Mouse (Mus musculus) testis, postnatal 14 days (tissue): ENCODE data around the gene Heatr5a.

ENCODE experiments used
- DNase-seq: peaks from one replicate; pipeline ENCODE4 v3.0.0; 2021; ENCODE audit warnings: low spot score

Gene Heatr5a

DNA sequence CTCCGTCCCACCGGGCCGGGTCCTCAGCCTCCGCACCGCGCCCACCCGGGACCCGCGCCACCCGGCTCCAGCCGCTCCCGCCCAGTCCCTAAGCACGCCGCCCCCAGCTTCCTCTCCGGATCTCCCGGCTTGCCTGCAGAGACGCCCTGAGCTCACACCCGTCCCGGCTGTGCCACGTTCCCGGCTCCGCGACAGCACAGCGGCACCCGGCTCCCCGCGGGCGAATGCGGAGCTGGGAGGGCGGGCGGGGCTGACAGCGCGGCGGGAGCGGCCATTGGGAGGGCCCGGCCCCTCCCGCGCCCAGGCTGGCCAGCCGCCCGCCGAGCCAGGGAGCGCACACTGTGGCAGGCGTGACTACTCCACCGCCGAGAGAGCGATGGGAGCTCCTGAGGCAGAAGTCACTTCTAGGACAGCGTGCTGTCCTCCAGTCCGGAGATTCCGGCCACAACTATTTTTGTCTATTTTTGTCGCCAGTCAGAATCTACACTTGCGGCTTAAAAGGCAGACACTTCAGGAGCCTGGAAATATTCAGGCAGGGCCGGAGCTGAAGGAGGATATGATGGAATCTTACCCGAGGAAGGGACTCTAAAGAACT is at the start of gene Heatr5a:
TSS of gene Heatr5a (minus strand) at position 252 of the 595 bp plus-strand sequence.
- DNase-seq, result peak; percentile 89

DNA sequence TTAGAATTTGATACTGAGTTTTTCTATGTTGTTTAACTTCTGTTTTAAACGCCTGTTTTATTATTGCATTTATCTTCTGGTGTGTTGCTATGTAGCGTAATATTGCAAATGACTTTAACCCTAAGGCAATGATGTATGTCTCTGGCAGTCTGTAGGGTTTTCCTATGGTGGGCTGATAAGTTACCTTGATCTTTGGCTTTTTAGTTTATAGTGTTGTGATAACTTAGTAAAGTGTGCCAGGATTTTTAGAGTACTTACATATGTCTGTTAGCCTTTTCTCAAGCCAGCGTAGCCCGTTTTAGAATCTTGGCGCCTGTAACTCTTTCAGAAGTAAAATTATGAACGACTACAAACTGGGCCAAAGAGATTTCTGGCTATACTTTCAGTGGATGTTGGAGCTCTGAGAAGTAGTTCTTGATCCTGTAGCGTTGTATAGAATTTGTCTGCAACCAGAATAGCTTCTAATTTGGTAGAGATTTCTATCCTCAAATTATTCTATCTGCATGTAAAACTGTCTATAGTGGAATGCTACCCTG is 43.4 kb upstream of the Heatr5a start:
- DNase-seq, result no peak

DNA sequence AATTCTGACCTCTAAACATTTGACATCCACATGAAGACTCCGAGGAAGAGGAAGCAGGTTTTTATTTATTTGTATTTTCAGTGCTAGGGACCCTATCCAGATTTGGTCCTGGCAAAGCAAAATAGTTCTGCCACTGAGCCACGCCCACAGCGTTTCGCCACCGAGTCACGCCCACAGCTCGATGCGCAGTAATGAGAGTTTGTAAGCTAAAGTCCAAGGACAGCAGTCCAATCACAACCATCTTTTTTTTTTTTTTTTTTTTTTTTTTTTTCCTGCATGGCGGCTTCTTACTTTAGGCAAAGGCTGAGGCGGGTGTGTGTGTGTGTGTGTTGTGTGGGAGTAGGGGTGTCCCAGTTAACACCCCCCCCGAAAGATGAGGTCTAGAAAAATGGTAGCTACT is 42.9 kb upstream of the Heatr5a start:
- DNase-seq, result no peak

DNA sequence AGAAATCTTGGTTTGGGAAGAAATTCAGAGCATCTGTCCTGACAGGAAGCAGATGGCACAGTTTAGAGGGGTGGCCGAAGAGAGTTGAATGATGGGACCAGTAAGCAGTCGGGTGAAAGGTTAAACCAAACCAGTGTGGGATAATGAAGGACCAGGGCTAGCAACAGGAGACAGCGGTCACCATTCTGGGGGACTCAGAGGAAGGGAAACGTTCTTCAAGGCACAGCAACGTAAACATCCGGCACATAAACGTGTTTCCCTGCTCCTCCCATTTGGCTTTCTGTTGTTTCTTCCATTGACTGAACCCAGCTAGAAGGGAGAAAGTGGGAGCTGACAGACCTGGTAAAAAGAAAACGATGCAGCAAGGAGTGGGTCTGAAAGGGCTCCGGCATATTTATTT is 42.2 kb upstream of the Heatr5a start:
- DNase-seq, result no peak

- DNase-seq, result no peak
These were observed 41.0 kb upstream of the Heatr5a start for GRCm38 (mm10) chr12:52012159-52012558.

DNA sequence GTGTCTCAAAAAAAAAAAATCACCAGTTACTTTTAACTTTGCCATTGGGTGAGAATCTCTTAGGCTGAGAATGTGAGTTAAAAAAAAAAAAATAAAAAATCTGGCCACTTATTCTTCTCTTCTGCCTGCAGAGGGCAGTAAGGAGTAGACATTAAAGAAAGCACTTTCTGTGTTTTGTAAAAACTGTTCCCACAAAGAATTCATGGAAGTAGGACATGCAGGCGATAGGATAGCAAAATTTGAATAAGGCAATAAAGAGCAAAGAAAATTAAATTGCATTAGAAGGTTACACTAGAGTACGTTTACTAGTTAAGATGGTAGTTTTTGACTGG is 39.5 kb upstream of the Heatr5a start:
- no peak for DNase-seq

DNA sequence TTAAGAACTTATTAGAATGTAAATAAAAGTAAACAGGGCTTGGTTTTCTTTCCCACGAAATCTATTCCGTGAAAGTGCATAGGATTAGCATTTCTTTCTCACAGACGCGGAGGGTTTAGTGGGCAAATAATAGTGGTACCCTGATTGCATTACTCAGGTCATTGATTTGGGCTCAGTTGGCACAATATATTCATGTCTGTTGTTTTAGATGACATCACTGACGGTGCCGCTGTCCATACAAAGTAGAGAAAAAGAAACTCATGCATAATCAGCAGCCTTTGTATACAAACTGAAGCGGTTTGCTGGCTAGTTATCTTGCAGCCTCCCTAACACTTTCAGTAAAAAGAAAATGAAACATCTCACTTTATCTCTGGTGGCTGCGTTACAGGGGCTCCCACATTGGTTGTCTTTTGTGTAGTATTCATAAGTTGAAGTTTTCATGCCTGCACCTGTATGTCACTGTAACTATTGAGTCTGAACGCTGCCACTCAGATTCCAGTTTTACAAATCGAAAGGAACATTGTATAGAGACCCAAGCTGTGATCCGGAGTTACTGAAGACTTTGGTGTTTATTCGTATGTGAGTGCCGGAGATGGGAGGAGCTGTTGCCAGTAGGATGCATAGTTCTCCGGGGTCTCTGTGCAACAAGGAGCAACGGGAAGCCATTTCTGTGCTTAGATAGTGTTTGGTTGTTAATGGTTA is 39.0 kb upstream of the Heatr5a start:
- no peak for DNase-seq

GRCm38 (mm10) chr12:52006633-52006994 is 35.5 kb upstream of the Heatr5a start:
- DNase-seq, result no peak

GRCm38 (mm10) chr12:52005877-52006632 is 34.9 kb upstream of the Heatr5a start, which contains the start of gene Dtd2:
Gene Dtd2 (minus strand): TSS chr12:52006501.
- peak; percentile 95 for DNase-seq

GRCm38 (mm10) chr12:52002746-52003145 is 31.6 kb upstream of the Heatr5a start:
- DNase-seq, result no peak

GRCm38 (mm10) chr12:52001544-52001943 is 30.4 kb upstream of the Heatr5a start:
- DNase-seq, result no peak

DNA sequence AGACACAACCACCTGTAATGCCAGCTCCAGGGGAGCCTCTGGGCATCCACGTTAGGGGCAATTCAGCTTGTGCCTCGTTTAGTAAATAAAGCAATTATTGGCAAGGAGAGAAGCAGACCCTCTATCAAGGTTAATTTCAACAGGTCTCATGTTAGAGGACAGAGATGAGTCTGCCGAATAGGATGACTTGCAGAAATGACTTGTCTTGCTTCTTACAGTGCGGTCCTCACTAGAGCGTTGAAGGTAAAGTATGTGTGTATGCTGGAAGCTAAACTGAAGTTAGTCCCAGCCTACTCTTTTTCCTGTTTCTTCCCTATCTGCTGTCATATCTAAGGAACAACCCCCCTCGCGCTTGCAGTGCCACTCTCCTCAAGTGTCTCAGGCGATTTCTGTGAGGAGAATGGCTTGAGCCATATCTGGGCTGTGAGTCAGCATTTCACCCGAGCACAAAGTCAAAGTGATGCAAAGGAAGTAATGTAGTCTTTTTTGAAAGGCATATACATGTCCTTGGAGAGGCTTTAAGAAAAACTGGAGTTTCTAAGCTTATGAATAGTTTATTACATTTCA is 27.3 kb upstream of the Heatr5a start:
- no peak for DNase-seq

DNA sequence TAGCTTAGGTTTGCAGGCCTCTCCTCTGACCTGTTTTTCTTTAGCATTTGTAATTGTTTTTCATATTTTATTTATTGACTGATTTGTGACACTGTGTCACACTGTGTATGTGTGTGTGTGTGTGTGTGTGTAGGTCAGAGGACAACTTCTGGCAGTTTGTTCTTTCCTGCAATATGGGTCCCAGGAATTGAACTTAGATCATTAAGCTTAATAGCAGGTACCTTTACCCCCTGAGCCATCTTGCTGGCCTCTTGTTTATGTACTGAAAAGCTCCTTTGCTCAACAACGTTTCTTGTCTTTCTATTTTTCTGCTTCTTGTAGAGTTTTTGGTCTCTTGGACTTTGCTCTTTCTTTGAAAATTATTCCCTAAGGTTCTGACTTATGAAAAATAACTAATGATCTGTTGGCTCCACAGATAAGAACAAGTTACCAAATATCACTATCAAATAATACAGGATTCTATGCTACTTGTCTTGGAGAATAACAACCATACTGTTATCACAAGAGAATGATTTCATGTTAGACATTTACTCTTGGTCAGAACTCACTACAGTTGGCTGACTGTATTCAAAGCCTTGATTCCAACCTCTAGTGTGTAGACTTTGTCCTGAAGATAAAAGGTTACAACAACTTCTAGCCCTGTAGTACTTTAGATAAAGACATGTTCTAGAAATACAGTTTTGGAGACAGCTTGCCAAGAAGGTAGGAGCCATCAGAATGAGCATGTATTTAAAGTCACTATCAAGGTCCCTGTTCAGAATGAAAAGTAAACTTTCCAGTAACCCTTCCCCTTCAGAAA is 24.8 kb upstream of the Heatr5a start:
- no peak for DNase-seq

DNA sequence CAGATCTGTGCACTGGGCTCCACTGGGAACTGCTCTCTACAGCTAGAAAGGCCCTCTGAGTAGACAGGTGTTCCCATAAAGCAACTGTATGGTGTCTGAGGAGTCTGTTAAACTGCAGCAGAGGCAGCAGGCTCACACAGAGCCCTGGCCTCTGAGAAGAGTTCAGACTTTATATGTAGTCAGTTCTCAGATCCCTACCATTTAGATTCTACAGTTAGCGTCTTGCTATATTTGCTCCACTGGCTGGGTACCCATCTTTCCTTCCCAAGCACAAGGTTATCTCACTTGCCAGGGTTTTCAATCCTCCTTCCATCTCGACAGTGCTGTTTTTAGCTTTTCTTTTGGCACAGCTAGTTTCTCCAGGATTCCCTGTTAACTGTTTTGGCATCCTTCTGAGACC is 19.5 kb upstream of the Heatr5a start:
- DNase-seq, result no peak

DNA sequence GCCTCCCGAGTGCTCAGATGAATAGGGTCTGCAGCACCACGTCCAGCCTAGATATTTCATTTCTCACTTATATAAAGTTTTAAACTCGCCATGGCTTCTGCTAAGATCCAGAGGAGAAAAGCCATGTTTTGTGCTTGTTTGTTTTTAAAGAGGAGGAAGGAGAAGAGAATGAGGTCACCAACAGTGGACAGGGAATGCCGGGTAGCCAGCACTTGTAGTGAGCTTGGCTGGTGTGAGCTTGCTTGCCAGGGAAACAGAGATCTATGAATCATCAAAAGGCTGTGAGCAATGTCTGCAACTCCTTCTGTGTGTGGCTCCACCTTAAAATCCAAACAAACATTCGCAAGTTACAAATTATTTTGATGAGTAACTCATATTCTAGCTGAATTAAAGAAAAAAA is 17.4 kb upstream of the Heatr5a start:
- DNase-seq, result no peak

GRCm38 (mm10) chr12:51985826-51986225 is 14.7 kb upstream of the Heatr5a start:
- no peak for DNase-seq

- no peak for DNase-seq
These were observed 14.1 kb upstream of the Heatr5a start for GRCm38 (mm10) chr12:51985163-51985748.

GRCm38 (mm10) chr12:51983625-51984024 is 12.5 kb upstream of the Heatr5a start:
- no peak for DNase-seq

- DNase-seq, result no peak
These were observed 5.4 kb upstream of the Heatr5a start for GRCm38 (mm10) chr12:51976531-51976930.

- no peak for DNase-seq
These were observed 3.3 kb upstream of the Heatr5a start for GRCm38 (mm10) chr12:51974381-51974780.

GRCm38 (mm10) chr12:51972269-51973065 is 1.3 kb upstream of the Heatr5a start:
- no peak for DNase-seq
